Mouse (Mus musculus): ENCODE results near the gene Nos1ap. TPM values are rescaled to one million over a fixed set of nuclear protein-coding genes. Genes with fewer than 3 reads are reported as not detected.
A peak's percentile ranks its signal among the peaks of the same experiment; 100 is the strongest.

Nos1ap gene
- polyA plus RNA-seq, 1 experiment from 2014 or later, result 7.6 TPM

- CTCF ChIA-PET, result no interaction called here
- in situ Hi-C loops (cut with MboI; ENCODE audit: low pct_unique_long_range_greater_than_20kb), result no loop called here
- POLR2A ChIA-PET, result interaction anchor here (0.6 kb wide), 1 partner anchor 223 kb away, joined by 3 read pairs; no protein-coding TSS in a partner anchor
- ATAC-seq, result peak; percentile 93
- DNase-seq (ENCODE audit: low read depth, low spot score), result peak; percentile 76
- H3K27me3 ChIP-seq, result no peaks in the 10 kb centered on the region
- TF ChIP-seq CTCF (IDR thresholded peaks at IDR 0.05), result no peak
Observed at GRCm38 (mm10) chr1:170438471-170439151, 151.1 kb downstream of the Nos1ap start.

DNA sequence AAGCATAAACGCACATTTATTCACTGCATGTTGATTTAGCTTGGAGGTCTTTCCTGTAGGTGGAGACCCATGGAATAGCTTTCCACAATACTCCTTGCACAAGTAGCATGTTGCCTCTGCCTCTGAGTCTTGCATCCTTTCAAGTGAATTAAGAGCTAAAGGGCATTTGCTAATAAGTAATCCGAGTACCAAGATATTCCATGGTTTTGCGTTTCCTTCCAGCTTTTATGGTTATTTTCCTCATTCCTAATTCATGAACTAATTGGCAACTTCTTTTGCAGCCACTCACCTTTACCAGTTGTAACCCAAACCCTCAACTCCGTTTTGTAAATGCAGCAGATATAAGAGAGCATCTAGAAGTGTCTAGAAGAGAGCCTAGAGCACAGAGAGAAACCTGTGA is 155.5 kb downstream of the Nos1ap start:
- ChIA-PET POLR2A (interaction anchor here (1.3 kb wide), 1 partner anchor 24 kb away, joined by 3 read pairs; no protein-coding TSS in a partner anchor), CTCF (interaction anchor here (1.1 kb wide), 1 partner anchor 14 kb away, joined by 3 read pairs; no protein-coding TSS in a partner anchor)
- H3K27me3 ChIP-seq, result no peaks in the 10 kb centered on the region
- DNase-seq (ENCODE audit: low read depth, low spot score), result no peak
- no peak for ATAC-seq
- in situ Hi-C loops (cut with MboI; ENCODE audit: low pct_unique_long_range_greater_than_20kb), result no loop called here
- TF ChIP-seq CTCF (IDR thresholded peaks at IDR 0.05), result no peak

- TF ChIP-seq CTCF (IDR thresholded peaks at IDR 0.05), result no peak
- ChIA-PET CTCF (interaction anchor here (1.1 kb wide), 1 partner anchor 13 kb away, joined by 3 read pairs; no protein-coding TSS in a partner anchor), POLR2A (interaction anchor here (1.3 kb wide), 1 partner anchor 25 kb away, joined by 3 read pairs; no protein-coding TSS in a partner anchor)
- ATAC-seq, result no peak
- in situ Hi-C loops (cut with MboI; ENCODE audit: low pct_unique_long_range_greater_than_20kb), result no loop called here
- H3K27me3 ChIP-seq, result no peaks in the 10 kb centered on the region
- DNase-seq (ENCODE audit: low read depth, low spot score), result no peak
Observed at GRCm38 (mm10) chr1:170433661-170434060, 156.0 kb downstream of the Nos1ap start.

GRCm38 (mm10) chr1:170432288-170432687 is 157.4 kb downstream of the Nos1ap start:
- CTCF ChIA-PET, result no interaction called here
- POLR2A ChIA-PET, result interaction anchor here (0.5 to 0.7 kb wide), 2 partner anchors 11 to 84 kb away, joined by 3 read pairs; no protein-coding TSS in a partner anchor
- in situ Hi-C loops (cut with MboI; ENCODE audit: low pct_unique_long_range_greater_than_20kb), result no loop called here
- no peak for ATAC-seq
- no peaks in the 10 kb centered on the region for H3K27me3 ChIP-seq
- no peak for TF ChIP-seq CTCF (IDR thresholded peaks at IDR 0.05)
- no peak for DNase-seq (ENCODE audit: low read depth, low spot score)

DNA sequence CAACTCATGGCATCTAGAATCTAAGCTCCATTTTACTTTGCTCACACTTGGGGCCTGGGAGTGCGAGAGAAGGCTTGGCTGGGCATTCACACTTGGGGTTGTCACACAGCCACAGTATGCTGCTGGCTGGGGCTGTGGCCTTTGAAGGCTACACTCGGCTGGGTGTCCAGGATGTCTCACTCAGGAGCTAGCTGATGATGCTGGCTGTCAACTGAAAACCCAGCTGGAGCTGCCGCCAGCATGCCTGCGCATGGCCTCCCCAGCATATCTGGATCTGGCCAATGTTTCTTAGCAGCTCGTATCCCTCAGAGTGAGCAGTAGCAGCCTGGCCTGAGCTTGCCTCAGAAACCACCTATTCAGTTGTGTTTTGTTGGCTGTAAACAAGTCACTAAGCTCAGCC is 158.3 kb downstream of the Nos1ap start:
- POLR2A ChIA-PET, result no interaction called here
- DNase-seq (ENCODE audit: low read depth, low spot score), result no peak

GRCm38 (mm10) chr1:170430660-170431059 is 159.0 kb downstream of the Nos1ap start:
- ChIA-PET CTCF (interaction anchor here (1.0 to 2.2 kb wide), 5 partner anchors 10 to 105 kb away, joined by 3 to 5 read pairs (median 4); no protein-coding TSS in a partner anchor), POLR2A (no interaction called here)
- no peak for TF ChIP-seq CTCF (IDR thresholded peaks at IDR 0.05)
- ATAC-seq (no peak), DNase-seq (ENCODE audit: low read depth, low spot score) (no peak)
- in situ Hi-C loops (cut with MboI; ENCODE audit: low pct_unique_long_range_greater_than_20kb), result no loop called here
- H3K27me3 ChIP-seq, result no peaks in the 10 kb centered on the region

More for the DNA sequence above, 158.3 kb downstream of the Nos1ap start:
- CTCF ChIA-PET, result interaction anchor here (0.8 to 2.2 kb wide), 6 partner anchors 9 to 104 kb away, joined by 3 to 5 read pairs (median 4); no protein-coding TSS in a partner anchor
- TF ChIP-seq CTCF (IDR thresholded peaks at IDR 0.05), result no peak
- H3K27me3 ChIP-seq, result no peaks in the 10 kb centered on the region
- no peak for ATAC-seq
- in situ Hi-C loops (cut with MboI; ENCODE audit: low pct_unique_long_range_greater_than_20kb), result no loop called here

DNA sequence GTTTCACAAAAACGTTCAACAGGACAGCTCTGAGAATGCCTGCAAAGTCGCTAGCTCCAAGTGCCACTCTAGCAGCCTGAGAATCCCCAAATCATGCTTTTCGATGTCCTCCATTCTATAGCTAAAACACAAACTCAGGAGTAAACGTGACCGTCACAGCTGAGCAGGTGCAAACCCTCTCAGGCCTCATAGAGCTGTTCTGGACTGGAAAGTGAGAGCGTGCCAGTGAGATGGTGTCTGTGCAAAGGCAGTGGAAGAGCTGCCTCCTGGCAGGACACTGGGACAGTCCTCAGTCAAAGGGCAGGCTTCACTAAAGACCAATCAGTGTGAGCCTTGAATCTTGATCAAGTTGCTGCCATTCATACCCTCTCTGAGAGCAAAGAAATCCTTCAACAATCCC is 160.0 kb downstream of the Nos1ap start:
- ChIA-PET POLR2A (no interaction called here), CTCF (interaction anchor here (1.5 to 2.2 kb wide), 3 partner anchors 9 to 13 kb away, joined by 5 read pairs; no protein-coding TSS in a partner anchor)
- H3K27me3 ChIP-seq, result no peaks in the 10 kb centered on the region
- in situ Hi-C loops (cut with MboI; ENCODE audit: low pct_unique_long_range_greater_than_20kb), result no loop called here
- no peak for TF ChIP-seq CTCF (IDR thresholded peaks at IDR 0.05)
- DNase-seq (ENCODE audit: low read depth, low spot score) (no peak), ATAC-seq (no peak)

- CTCF ChIA-PET, result no interaction called here
- no peaks in the 10 kb centered on the region for H3K27me3 ChIP-seq
- in situ Hi-C loops (cut with MboI; ENCODE audit: low pct_unique_long_range_greater_than_20kb), result no loop called here
- TF ChIP-seq CTCF (IDR thresholded peaks at IDR 0.05), result no peak
- no peak for DNase-seq (ENCODE audit: low read depth, low spot score)
- no peak for ATAC-seq
- POLR2A ChIA-PET, result no interaction called here
Observed at GRCm38 (mm10) chr1:170428141-170428540, 161.5 kb downstream of the Nos1ap start.

- no peaks in the 10 kb centered on the region for H3K27me3 ChIP-seq
- ChIA-PET CTCF (no interaction called here), POLR2A (no interaction called here)
- no peak for ATAC-seq
- DNase-seq (ENCODE audit: low read depth, low spot score), result no peak
- in situ Hi-C loops (cut with MboI; ENCODE audit: low pct_unique_long_range_greater_than_20kb), result no loop called here
- TF ChIP-seq CTCF (IDR thresholded peaks at IDR 0.05), result no peak
Observed at GRCm38 (mm10) chr1:170424258-170424889, 165.3 kb downstream of the Nos1ap start.

GRCm38 (mm10) chr1:170423048-170423447 is 166.6 kb downstream of the Nos1ap start:
- CTCF ChIA-PET, result no interaction called here
- no peak for DNase-seq (ENCODE audit: low read depth, low spot score)
- TF ChIP-seq CTCF (IDR thresholded peaks at IDR 0.05), result no peak
- ATAC-seq, result no peak
- POLR2A ChIA-PET, result interaction anchor here (1.2 kb wide), 1 partner anchor 166 kb away, joined by 3 read pairs; the partner anchor contains the start of gene Nos1ap
- in situ Hi-C loops (cut with MboI; ENCODE audit: low pct_unique_long_range_greater_than_20kb), result no loop called here
- no peaks in the 10 kb centered on the region for H3K27me3 ChIP-seq

- POLR2A ChIA-PET, result interaction anchor here (1.2 kb wide), 1 partner anchor 167 kb away, joined by 3 read pairs; the partner anchor contains the start of gene Nos1ap
- CTCF ChIA-PET, result no interaction called here
- no peak for TF ChIP-seq CTCF (IDR thresholded peaks at IDR 0.05)
Observed at GRCm38 (mm10) chr1:170422188-170422587, 167.5 kb downstream of the Nos1ap start.

More at GRCm38 (mm10) chr1:170422188-170422587, 167.5 kb downstream of the Nos1ap start:
- DNase-seq (ENCODE audit: low read depth, low spot score) (no peak), ATAC-seq (no peak)
- in situ Hi-C loops (cut with MboI; ENCODE audit: low pct_unique_long_range_greater_than_20kb), result no loop called here
- no peaks in the 10 kb centered on the region for H3K27me3 ChIP-seq
